Mouse (Mus musculus) forelimb bud, embryonic 11.5 days (tissue): Measurements from ENCODE around the gene Gm4513.
"Not testable (repeated sequence)": the region's sequence is repeated elsewhere in the genome, so short reads cannot be mapped to it uniquely, and the experiment has no call there.

Source experiments
- DNase-seq: peaks from one replicate; pipeline ENCODE4 v3.0.0-alpha.2; 2012; ENCODE audit warnings: low read depth, low spot score

The Gm4513 gene

DNA sequence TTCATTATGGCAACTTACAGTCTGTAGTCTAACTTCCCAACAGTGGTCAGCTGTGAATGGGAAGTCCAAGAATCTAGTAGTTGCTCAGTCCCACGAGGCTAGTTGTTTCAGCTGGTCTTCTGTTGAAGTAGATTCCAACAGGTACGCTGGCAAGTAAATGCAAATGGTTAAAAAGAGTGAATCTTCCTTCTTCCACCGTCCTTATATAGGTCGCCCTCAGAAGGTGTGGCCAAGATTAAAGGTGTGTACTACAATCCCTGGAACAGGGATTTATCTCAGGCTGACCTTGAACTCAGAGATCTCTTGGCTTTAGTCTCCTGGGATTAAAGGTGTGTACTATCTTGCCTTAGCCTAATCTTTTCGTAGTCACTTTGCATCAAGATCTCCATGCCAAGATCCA is at the start of gene Gm4513:
Gm4513 (minus strand) TSS at position 101 of the 400 bp plus-strand sequence.
- not testable (repeated sequence) for DNase-seq

DNA sequence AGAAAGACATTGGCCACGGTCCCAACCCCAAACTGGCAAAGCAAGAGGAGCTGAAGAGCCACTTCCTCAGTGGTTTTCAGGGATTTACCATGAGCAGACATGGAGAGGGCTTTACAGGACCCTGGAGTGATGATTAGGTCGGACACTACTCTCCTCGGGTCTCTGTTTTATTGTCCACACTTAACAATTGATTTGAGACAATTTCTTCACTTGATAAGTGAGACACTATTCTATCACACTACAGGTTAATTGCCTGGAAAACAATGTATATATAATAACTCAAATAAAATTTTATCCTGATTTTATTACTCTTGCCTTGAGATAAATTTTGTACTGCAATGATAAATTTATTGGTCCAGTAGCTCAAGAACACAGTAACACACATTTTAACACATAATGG is 22.7 kb downstream of the Gm4513 start, which contains the start of gene Gm4141:
Gm4141 (minus strand) TSS at position 101 of the 400 bp plus-strand sequence.
- DNase-seq = not testable (repeated sequence)

DNA sequence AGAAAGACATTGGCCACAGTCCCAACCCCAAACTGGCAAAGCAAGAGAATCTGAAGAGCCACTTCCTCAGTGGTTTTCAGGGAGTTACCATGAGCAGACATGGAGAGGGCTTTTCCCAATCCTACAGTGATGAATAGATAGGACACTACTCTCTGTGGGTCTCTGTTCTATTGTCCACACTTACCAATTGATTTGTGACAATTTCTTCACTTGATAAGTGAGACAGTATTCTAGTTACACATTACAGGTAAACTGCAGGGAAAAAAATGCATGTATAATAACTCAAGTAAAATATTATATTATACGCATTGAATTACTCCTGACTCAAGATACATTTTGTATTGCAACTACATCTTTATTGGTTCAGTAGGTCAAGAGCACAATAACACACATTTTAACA is 53.2 kb downstream of the Gm4513 start, which contains the start of gene Gm5726:
Gm5726 (minus strand) TSS at position 101 of the 400 bp plus-strand sequence.
- not testable (repeated sequence) for DNase-seq
